Mouse (Mus musculus): Measurements from ENCODE around the gene Mast1.

GRCm38 (mm10) chr8:84956768-84957167 is 19.6 kb upstream of the Mast1 start:
- TF ChIP-seq USF1 (IDR thresholded peaks at IDR 0.05; ENCODE audit: low read depth) (no peak), POLR2A (IDR thresholded peaks at IDR 0.05; ENCODE audit: insufficient read length, low read depth) (no peak), MYOG (IDR thresholded peaks at IDR 0.05; ENCODE audit: control insufficient read depth in 1 of 3, insufficient read depth in 1 of 3, insufficient read length in 2 of 3, low read depth in 2 of 3) (no peak), POLR2AphosphoS2 (IDR thresholded peaks at IDR 0.05; ENCODE audit: insufficient read length, low read depth) (no peak), MAX (IDR thresholded peaks at IDR 0.05; ENCODE audit: low read depth) (no peak), TCF3 (IDR thresholded peaks at IDR 0.05; ENCODE audit: insufficient read length, low read depth) (no peak)
